Mouse (Mus musculus): ENCODE results near the gene Dnajb5.
"Not testable (repeated sequence)": the region's sequence is repeated elsewhere in the genome, so short reads cannot be mapped to it uniquely, and the experiment has no call there.

Dnajb5 gene

DNA sequence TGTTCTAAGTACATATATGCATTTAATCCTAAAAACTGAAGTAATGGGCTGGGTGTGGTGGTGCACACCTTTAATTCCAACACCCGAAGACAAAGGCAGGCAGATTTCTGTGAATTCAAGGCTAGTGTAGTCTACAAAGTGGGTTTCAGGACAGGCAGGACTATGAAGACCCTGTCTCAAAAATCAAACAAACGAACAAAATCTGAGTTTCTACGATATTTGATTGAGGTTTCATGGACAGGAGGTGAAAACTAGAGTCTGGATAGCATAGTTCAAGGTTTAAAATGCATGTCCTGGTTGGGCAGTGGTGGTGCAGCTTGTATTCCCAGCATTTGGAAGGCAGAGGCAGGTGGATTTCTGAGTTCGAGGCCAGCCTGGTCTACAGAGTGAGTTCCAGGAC lies 19.7 kb downstream of the Dnajb5 start, which contains the start of gene 1700022I11Rik:
TSS of gene 1700022I11Rik (plus strand) at position 301 of the 400 bp plus-strand sequence.
- no peak for DNase-seq (ENCODE audit: low spot score in 2 of 2)

DNA sequence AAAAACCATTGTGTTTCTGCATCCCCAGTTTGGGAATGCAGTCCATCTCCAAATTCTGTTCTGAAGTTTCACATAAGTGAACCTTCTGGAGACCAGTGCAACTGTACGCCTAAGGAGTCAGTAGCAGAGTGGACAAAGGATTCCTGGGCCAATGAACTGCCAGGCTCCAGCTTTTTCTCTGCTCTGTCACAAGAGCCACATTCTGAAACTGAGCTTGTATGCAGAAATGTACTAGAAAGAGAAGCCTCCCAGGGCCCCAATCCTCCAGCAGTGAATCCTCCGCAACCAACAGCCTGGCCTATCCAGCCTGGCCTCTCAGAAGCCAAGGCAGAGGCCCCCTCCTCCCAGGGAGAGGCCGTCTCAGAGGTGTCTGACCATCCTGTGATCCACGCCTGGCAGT lies 23.3 kb downstream of the Dnajb5 start:
- no peak for DNase-seq (ENCODE audit: low spot score in 2 of 2)

DNA sequence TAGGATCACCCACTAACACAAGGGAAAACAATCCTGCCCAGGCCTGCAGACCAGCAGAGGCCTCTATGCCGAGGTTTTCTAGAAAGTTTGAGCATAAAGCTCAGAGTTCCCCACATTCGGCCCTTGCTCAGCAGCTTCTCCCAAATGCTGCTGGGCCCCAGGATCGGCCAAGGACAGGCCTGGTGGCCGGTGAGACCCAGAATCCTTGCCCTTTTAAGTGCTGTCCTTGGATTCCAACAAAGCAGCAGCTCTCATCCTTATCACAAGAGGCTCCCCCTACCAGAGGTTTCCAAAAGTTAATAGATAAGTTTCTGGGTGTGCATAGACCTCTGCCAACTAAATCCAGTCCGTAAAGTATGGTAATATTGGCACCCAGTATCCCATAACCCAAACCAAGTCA lies 24.3 kb downstream of the Dnajb5 start:
- DNase-seq (ENCODE audit: low spot score in 2 of 2) = no peak

DNA sequence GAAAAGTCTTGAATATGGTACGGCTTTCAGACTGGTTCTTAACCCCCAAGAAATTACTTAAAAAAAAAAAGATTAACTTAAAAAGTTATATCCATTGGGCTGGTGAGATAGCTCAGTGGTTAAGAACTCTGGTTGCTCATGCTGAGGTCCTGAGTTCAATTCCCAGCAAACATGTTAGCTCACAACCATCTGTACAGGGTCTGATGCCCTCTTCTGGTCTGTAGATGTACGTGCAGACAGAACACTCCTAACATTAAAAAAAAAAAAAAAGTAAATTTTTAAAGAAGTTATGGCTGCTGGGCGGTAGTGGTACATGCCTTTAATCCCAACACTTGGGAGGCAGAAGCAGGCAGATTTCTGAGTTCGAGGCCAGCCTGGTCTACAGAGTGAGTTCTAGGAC lies 28.4 kb downstream of the Dnajb5 start:
- no peak for DNase-seq (ENCODE audit: low spot score in 2 of 2)

DNA sequence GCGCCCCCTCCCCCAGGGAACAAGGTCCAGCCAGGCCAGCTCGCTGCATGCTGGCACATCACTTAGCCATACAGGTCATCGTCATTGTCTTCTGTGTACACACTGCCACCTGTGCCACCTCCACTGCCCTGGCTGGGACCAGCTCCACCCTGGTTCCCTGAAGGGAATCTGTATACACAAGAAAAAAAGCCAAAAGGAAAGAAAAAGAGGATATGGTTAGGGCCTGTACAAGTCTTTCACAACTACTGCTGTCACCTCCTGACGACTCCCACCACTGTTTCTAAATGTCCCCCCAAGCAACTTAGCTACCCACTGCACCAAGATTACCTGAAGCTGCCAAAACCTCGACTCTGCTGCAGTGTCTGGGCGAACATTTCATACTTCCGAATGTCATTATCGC lies 30.9 kb downstream of the Dnajb5 start:
- DNase-seq (ENCODE audit: low spot score in 2 of 2) = not testable (repeated sequence)

DNA sequence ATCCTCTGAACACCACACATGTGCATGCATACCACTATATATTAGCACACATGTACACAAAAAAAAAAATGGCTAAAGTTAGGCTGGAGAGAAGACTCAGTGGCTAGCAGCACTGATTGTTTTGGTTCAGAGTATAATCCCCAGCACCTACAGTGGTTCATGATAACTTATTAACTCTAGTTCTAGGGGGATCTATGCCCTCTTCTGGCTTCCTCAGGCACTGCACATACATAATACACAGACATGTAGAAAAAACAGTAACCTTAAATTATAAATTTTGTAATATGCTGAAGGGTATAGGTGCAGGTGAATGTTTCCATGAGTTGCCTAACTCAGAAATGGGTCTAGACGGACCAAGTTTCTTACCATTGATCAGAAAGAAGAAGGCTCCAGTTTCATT lies 38.7 kb downstream of the Dnajb5 start:
- no peak for DNase-seq (ENCODE audit: low spot score in 2 of 2)

DNA sequence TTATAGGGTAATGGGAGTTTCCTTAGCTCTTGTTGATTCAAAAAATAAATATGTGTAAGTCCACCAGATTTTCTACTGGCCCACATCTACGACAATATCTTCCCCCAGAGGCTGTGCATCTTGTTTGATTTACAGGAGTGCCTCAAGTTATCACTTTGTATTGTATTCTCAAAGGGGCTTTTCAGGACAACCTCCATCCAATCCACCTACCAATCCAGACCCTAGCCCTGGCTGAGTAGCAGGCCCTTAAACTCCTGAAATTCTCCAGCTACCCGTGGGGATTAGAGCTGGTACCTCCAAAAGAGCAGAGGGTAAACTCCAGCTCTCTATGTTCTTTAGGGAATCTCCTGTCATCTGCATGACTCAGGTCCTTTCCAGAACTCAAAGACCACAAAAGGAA lies 48.4 kb downstream of the Dnajb5 start:
- no peak for DNase-seq (ENCODE audit: low spot score in 2 of 2)

DNA sequence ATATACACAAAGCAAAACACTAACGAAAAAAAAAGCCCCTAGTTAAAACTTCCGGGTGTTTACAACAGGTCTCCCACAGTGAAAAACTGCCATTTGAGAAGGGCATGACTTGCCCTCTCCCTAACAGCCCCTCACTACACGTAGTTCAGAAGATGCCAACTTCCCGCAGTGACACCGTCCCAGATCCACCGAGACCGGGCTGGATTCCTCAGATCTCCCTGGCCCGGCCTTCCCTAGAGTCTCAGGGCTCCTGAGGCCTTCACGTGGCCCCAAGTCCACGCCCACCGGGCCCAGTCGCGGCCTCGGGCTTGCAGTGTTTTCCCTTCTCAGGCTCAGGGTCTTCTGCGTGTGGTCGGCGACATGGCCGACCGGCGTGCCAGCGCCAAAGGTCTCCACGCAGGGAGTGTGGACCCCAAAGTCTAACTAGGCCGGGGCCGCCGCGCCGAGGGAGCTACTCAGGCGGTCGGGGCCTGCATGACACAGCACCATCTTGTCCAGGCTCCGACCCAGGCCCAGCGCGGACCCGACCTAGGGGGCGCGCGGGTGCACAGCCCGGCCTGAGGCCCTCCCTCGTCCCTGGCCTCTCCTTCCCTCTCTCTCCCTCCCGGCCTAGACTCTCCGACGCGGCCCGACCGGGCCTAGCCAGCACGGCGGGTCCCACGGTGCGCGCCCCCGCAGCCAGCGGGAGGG lies 50.0 kb downstream of the Dnajb5 start:
- DNase-seq (ENCODE audit: low spot score in 2 of 2) = peak; percentile 39 to 44

DNA sequence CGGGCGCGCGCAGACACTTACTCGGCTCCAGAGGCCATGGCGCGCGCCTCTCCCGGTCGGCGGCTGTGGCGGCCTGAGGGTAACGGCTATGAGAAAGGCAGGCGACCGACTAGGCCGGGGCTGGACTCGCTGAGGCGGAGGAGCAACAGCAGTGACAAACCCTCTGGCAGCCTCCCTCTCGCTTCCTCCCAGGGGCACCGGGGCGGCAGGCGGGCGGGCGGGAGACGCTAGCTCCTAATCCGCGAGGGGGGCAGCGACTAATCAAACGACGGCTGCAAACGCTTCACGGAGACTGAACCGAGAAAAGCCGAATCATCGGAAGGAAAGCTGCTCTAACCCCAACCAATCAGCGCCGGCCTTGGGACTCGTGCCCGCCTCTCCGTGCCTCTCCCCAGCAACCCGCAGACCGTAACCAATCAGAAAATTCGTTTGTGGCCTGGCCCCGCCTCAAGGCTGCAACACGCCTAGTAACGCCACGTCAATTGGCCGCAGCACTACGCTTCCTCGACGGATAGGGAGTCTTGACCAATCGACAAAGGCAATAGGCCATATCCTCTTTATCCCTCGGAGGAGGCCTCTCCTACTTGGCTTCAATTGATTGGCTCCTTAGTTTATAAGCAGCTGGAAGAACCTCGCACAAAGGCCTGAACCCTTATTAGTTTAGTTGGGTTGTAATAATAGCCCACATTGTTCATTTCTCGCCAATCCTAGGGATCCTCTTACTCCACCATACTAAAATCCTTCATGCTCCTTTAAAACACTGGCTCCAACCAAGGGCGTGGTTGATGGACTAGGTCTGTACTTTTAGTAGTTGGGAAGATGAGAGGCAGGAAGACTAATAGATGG lies 50.8 kb downstream of the Dnajb5 start, which contains the start of gene Vcp:
TSS of gene Vcp (minus strand) at position 367 of the 846 bp plus-strand sequence.
- DNase-seq (ENCODE audit: low spot score in 2 of 2) = peak; percentile 97

DNA sequence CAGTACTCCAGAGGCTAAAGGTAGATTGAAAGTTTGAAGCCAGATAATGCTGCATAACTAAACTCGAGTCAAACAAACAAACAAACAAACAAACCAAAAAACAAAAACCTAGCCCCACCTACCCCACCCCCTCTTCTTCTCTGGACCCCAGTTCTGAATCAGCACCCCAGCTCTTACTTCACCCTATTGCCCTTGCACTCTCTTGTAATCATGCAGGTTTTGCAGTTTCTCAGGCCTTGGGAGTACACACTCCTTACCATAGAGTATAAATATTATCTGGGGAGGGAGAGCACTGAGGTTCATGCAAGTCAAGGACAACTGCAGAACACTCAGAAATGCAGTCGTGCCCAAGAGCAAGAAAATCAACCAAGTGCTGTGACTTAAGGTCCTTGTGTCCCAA lies 51.7 kb downstream of the Dnajb5 start:
- DNase-seq (ENCODE audit: low spot score in 2 of 2) = no peak

DNA sequence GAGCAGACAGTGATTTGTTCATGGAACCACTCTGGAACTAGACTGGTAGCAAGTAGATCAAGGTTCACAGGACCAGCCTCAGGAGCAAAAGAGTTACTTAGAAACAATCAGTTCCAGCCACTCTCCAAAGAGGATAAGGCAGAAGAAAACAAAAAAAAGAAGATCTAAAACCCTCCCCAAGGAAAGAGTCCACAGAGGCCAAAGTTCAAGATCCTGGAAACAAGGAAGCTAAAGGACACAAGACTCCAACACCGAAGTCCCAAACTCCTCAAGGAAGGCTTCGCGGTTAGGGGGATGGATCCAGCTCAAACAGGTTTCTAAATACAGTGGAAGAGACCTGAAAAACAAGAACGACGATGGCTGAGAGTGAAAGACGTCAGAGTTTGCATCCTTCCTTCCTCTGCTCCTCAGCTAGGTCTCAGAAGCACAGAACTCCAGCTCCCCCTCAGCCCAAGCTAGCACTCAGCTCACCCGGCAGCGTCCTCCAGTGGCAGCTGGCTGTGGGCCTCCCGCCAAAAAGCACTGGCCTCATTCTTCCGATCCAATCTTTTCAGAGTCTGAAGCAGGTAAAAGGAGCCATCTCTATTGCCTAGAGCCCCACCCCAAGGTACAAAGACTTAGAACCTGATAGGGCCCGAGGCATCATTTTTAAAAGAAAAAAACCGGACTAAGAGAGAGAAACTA lies 53.3 kb downstream of the Dnajb5 start:
- DNase-seq (ENCODE audit: low spot score in 2 of 2) = no peak

DNA sequence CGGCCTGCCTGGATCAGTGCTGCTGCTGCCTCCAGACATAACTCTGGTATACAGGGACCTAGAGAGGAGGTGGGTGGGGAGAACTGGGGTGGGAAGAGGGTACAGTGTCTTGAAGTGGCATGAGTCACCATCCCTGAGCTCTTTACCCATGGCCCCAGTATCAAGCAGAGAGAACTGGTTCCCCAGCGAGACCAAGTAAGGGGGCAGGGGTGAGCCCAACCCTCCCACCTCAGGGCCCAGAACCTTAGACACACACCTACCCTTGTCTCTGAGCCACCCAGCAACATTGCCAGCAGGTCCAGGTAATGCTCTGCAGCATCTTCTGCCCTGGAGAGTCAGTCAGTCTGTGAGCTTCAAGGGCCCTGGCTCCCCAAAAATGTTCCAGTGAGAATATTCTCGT lies 55.3 kb downstream of the Dnajb5 start:
- no peak for DNase-seq (ENCODE audit: low spot score in 2 of 2)

DNA sequence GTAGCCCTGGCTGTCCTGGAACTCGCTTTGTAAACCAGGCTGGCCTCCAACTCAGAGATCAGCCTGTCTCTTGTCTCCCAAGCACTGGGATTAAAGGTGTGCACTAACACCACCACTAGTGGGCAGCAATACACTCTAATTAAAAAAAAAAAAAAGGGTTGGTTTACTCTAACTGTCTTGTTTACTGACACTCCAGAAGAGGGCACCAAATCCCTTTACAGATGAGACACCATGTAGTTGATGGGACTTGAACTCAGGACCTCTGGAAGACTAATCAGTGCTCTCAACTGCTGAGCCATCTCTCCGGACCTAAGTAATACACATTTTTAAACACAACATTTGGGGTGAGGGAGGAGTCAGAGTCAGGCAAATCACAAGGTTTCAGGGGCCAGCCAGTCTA lies 56.2 kb downstream of the Dnajb5 start:
- DNase-seq (ENCODE audit: low spot score in 2 of 2) = no peak
